In the genomic region with DNA sequence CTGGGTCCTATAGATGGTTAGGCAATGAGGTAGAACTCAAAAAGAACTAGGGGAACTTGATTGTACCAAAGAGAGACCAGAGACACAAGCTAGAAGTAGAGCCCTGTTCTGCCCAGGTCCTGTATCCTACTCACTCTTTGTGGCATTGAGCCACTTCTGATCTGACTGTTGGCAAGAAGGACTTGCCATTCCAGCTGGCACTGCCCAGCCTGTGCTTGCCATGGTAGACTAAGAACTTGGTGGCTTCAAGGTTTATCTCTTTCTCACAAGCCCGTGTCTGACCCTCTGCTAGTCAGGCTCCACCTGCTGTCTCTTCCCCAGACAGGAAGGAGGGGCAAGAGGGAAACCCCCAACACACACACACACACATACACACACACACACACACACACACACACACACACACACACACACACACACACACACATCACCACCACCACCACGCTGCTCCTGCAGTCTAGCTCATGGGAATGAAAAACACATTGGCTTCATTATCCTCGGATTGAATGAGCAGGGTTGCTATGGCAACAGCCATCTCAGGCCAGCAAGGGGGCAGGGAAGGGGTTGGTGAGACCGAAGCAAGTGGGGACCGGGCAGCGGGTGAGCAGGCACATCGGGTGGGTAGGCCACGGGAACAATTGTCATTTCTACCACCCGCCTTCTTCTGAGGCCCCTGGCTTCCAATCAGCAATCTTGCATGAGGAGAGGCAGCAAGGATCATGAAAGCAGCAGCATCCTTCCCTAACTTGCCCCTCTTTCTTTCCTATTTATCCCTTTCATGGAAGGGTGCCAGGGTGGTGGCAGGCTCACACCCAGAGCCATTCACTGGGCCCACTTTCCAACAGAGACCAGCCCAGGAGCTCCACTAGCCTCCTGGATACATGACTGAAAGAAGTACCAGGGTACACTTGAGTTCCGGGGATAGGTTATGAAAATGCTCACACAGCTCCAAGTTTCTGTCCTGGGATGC, we compare ENCODE assay signal across 9 mouse cellular contexts.
DNase-seq lines count a peak whose midpoint lies in the region; ATAC-seq and TF ChIP-seq lines count a peak whose summit lies in the region.
"Had no signal": no experiment of that assay in that cellular context is flagged by ENCODE, and none has a peak within 500 bp of the region (broad histone marks: within the 10 kb centered on the region; RNA-seq: fewer than 3 reads in every experiment).

No protein-coding gene starts in this region.

- H3K27ac ChIP-seq in lung, embryonic 14.5 days (ENCODE audit: low read depth) = no peak overlapping the region
- H3K27ac ChIP-seq in forebrain, embryonic 14.5 days (ENCODE audit: low read depth, low read length) = peak overlapping the region; percentile 88
- H3K27ac ChIP-seq in midbrain, postnatal 0 days (ENCODE audit: low read depth, low read length) = peak overlapping the region; percentile 58
- no peak overlapping the region for H3K27ac ChIP-seq in thymus, adult 2 months (ENCODE audit: control insufficient read depth, insufficient read depth, low read length)

- no peak for TF ChIP-seq POLR2A in thymus, adult 2 months (IDR thresholded peaks at IDR 0.05; ENCODE audit: control insufficient read depth, extremely low read depth, insufficient read depth, low read length, poor library complexity)

- DNase-seq in lung, embryonic 14.5 days = peak; percentile 36
- no peak for DNase-seq in lung, postnatal 14 days
- peak; percentile 93 for DNase-seq in forebrain, embryonic 14.5 days (ENCODE audit: low spot score)
- peak; percentile 37 to 52 for DNase-seq in layer of hippocampus, postnatal 25 days (ENCODE audit: extremely low spot score in 1 of 2, low spot score in 1 of 2)
- DNase-seq in midbrain, postnatal 0 days (ENCODE audit: low spot score) = peak; percentile 95
- DNase-seq in thymus, adult 2 months = no peak

- ATAC-seq in lung, embryonic 14.5 days (ENCODE audit: insufficient read depth) = no peak
- peak; percentile 83 for ATAC-seq in forebrain, embryonic 14.5 days
- peak; percentile 84 for ATAC-seq in midbrain, postnatal 0 days (ENCODE audit: low FRiP score)
- no peak for ATAC-seq in granulocyte monocyte progenitor cell, adult 5-6 weeks (replicated peaks; ENCODE audit: poor library complexity, severe bottlenecking)
- no peak for ATAC-seq in megakaryocyte, adult 5-6 weeks (ENCODE audit: poor library complexity, severe bottlenecking)

- peaks cover 17% of the 10 kb centered on the region; the same call in 1 of the 2 replicates for H3K36me3 ChIP-seq in lung, embryonic 14.5 days (ENCODE audit: insufficient read depth)
- peaks cover 45% of the 10 kb centered on the region for H3K36me3 ChIP-seq in forebrain, embryonic 14.5 days (ENCODE audit: control insufficient read depth, insufficient read depth, low read length)
- no peaks in the 10 kb centered on the region for H3K36me3 ChIP-seq in midbrain, postnatal 0 days (ENCODE audit: insufficient read depth, low read length)
- H3K36me3 ChIP-seq in thymus, adult 2 months (ENCODE audit: control insufficient read depth, insufficient read depth, low read length) = no peaks in the 10 kb centered on the region

- no peaks in the 10 kb centered on the region for H3K27me3 ChIP-seq in lung, embryonic 14.5 days (ENCODE audit: insufficient read depth, low read length)
- no peaks in the 10 kb centered on the region for H3K27me3 ChIP-seq in forebrain, embryonic 14.5 days (replicated peaks; ENCODE audit: control insufficient read depth, insufficient read depth, low read length)
- no peaks in the 10 kb centered on the region for H3K27me3 ChIP-seq in midbrain, postnatal 0 days (ENCODE audit: insufficient read depth, low read length)
- H3K27me3 ChIP-seq in thymus, adult 2 months (ENCODE audit: control insufficient read depth, insufficient read depth, low read length) = no peaks in the 10 kb centered on the region
- H3K27me3 ChIP-seq: megakaryocyte, embryonic 14.5 days had no signal

- H3K4me2 ChIP-seq in lung, embryonic 14.5 days = no peak overlapping the region
- 0 out of 2 replicates have a peak overlapping the region, but pooled peaks have one; percentile 8 for H3K4me2 ChIP-seq in forebrain, embryonic 14.5 days (ENCODE audit: low read length)
- H3K4me2 ChIP-seq in midbrain, postnatal 0 days (ENCODE audit: low read depth, low read length, poor library complexity, severe bottlenecking) = no peak overlapping the region

- no peak for TF ChIP-seq CTCF in lung, embryonic 14.5 days (IDR thresholded peaks at IDR 0.05; ENCODE audit: low read depth)
- TF ChIP-seq CTCF in midbrain, postnatal 0 days (IDR thresholded peaks at IDR 0.05) = peak; percentile 26; the same call in 1 of the 2 replicates
- no peak for TF ChIP-seq CTCF in thymus, adult 2 months (IDR thresholded peaks at IDR 0.05; ENCODE audit: borderline replicate concordance, control insufficient read depth, extremely low read depth, insufficient read depth, low read length, poor library complexity)

- H3K4me3 ChIP-seq in lung, embryonic 14.5 days (ENCODE audit: low read depth, low read length) = no peak overlapping the region
- no peak overlapping the region for H3K4me3 ChIP-seq in forebrain, embryonic 14.5 days (ENCODE audit: low read depth, low read length)
- no peak overlapping the region for H3K4me3 ChIP-seq in midbrain, postnatal 0 days (ENCODE audit: low read depth, low read length)
- H3K4me3 ChIP-seq in thymus, adult 2 months (ENCODE audit: control insufficient read depth, insufficient read depth, low read length) = no peak overlapping the region
- H3K4me3 ChIP-seq: megakaryocyte, embryonic 14.5 days had no signal

- 59% methylated on average over 10 of the region's 10 CpGs for WGBS in lung, embryonic 14.5 days
- whole genome bisulfite sequencing in forebrain, embryonic 14.5 days = 8% methylated on average over 10 of the region's 10 CpGs
- 15% methylated on average over 10 of the region's 10 CpGs for WGBS in midbrain, postnatal 0 days
- 75% methylated on average over 10 of the region's 10 CpGs for WGBS in thymus, adult 2 months

- H3K9ac ChIP-seq in lung, embryonic 14.5 days = no peak overlapping the region
- H3K9ac ChIP-seq in forebrain, embryonic 14.5 days (ENCODE audit: low read length) = no peak overlapping the region
- no peak overlapping the region for H3K9ac ChIP-seq in midbrain, postnatal 0 days (replicated peaks; ENCODE audit: low read length, poor library complexity, severe bottlenecking)

- H3K9me3 ChIP-seq in lung, embryonic 14.5 days (ENCODE audit: low read depth, low read length) = no peaks in the 10 kb centered on the region
- no peaks in the 10 kb centered on the region for H3K9me3 ChIP-seq in forebrain, embryonic 14.5 days (replicated peaks; ENCODE audit: control insufficient read depth, low read length)
- H3K9me3 ChIP-seq in midbrain, postnatal 0 days (ENCODE audit: low read length) = no peaks in the 10 kb centered on the region
- H3K9me3 ChIP-seq: megakaryocyte, embryonic 14.5 days had no signal

- peaks cover 11% of the 10 kb centered on the region for H3K4me1 ChIP-seq in lung, embryonic 14.5 days (ENCODE audit: insufficient read depth)
- peaks cover 54% of the 10 kb centered on the region for H3K4me1 ChIP-seq in forebrain, embryonic 14.5 days (ENCODE audit: control insufficient read depth, insufficient read depth, low read length)
- H3K4me1 ChIP-seq in midbrain, postnatal 0 days (ENCODE audit: insufficient read depth, low read length) = peaks cover 39% of the 10 kb centered on the region
- peaks cover 45% of the 10 kb centered on the region for H3K4me1 ChIP-seq in thymus, adult 2 months (replicated peaks; ENCODE audit: control insufficient read depth, insufficient read depth, low read length)

Comparison
In these comparisons a context has a peak if more than half of its experiments do, and no peak if none do; other contexts are left out.
1. DNase-seq: peak in lung, embryonic 14.5 days (single experiment), forebrain, embryonic 14.5 days (single experiment), layer of hippocampus, postnatal 25 days (2 of 2) and midbrain, postnatal 0 days (single experiment); none in lung, postnatal 14 days (single experiment) and thymus, adult 2 months (single experiment).
2. ATAC-seq: peak in forebrain, embryonic 14.5 days (single experiment) and midbrain, postnatal 0 days (single experiment); none in lung, embryonic 14.5 days (single experiment), granulocyte monocyte progenitor cell, adult 5-6 weeks (single experiment) and megakaryocyte, adult 5-6 weeks (single experiment).
3. H3K27ac ChIP-seq: peak in forebrain, embryonic 14.5 days (single experiment) and midbrain, postnatal 0 days (single experiment); none in lung, embryonic 14.5 days (single experiment) and thymus, adult 2 months (single experiment).